Mouse (Mus musculus): Measurements from ENCODE around the gene C330007P06Rik.

- no peak for TF ChIP-seq CTCF (IDR thresholded peaks at IDR 0.05; ENCODE audit: low read depth, low read length)
- TF ChIP-seq TAL1 (conservative IDR thresholded peaks at IDR 0.05; ENCODE audit: low read depth, low read length), result no peak
These were observed 47.0 kb downstream of the C330007P06Rik start for GRCm38 (mm10) chrX:36826873-36827272.

Data from G1E (cell line).